Mouse (Mus musculus): ENCODE results near the gene Ctse. TPM values are rescaled to one million over a fixed set of nuclear protein-coding genes. Genes with fewer than 3 reads are reported as not detected.
A peak's percentile ranks its signal among the peaks of the same experiment; 100 is the strongest.

The Ctse gene
- polyA plus RNA-seq (2015; fragmentation: Nextera tagmentation; extraction: Ambion mirVana) = 5.5 and 16.5 TPM in 2 replicates

- Histone ChIP-seq H3K27me3 (replicated peaks; ENCODE audit: control insufficient read depth, insufficient read depth, low read length) (no peaks in the 10 kb centered on the region), H3K4me2 (replicated peaks; ENCODE audit: low read depth) (no peak within 1 kb of the TSS), H3K9ac (ENCODE audit: low read depth, low read length) (no peak within 1 kb of the TSS), H3K9me3 (ENCODE audit: control insufficient read depth) (no peaks in the 10 kb centered on the region), H3K27ac (ENCODE audit: low read depth, low read length) (no peak within 1 kb of the TSS), H3K36me3 (ENCODE audit: control insufficient read depth, insufficient read depth) (no peaks in the 10 kb centered on the region), H3K4me3 (ENCODE audit: low read depth, low read length) (no peak within 1 kb of the TSS), H3K4me1 (replicated peaks; ENCODE audit: control insufficient read depth, insufficient read depth, low read length) (no peaks in the 10 kb centered on the region)
- TF ChIP-seq CTCF (IDR thresholded peaks at IDR 0.05; ENCODE audit: low read depth) = no peak
- no peak for ATAC-seq
- WGBS = 31% methylated on average over 9 of the region's 9 CpGs
These were observed at the start of gene Ctse for GRCm38 (mm10) chr1:131637791-131638540. Ctse (plus strand) TSS chr1:131638306.

GRCm38 (mm10) chr1:131598905-131599304, 39.2 kb upstream of the Ctse start, which contains the start of gene Avpr1b:
Avpr1b (plus strand) TSS chr1:131599239.
- TF ChIP-seq CTCF (IDR thresholded peaks at IDR 0.05; ENCODE audit: low read depth) = no peak
- WGBS = 22% methylated on average over 12 of the region's 12 CpGs
- H3K4me2 ChIP-seq (replicated peaks; ENCODE audit: low read depth) = no peak within 1 kb of the TSS
- ATAC-seq = no peak
- no peaks in the 10 kb centered on the region for H3K9me3 ChIP-seq (ENCODE audit: control insufficient read depth)
- no peaks in the 10 kb centered on the region for H3K4me1 ChIP-seq (replicated peaks; ENCODE audit: control insufficient read depth, insufficient read depth, low read length)
- H3K36me3 ChIP-seq (ENCODE audit: control insufficient read depth, insufficient read depth) = no peaks in the 10 kb centered on the region
- H3K4me3 ChIP-seq (ENCODE audit: low read depth, low read length) = no peak within 1 kb of the TSS
- H3K27ac ChIP-seq (ENCODE audit: low read depth, low read length) = no peak within 1 kb of the TSS
- peaks cover 11% of the 10 kb centered on the region for H3K27me3 ChIP-seq (replicated peaks; ENCODE audit: control insufficient read depth, insufficient read depth, low read length)
- no peak within 1 kb of the TSS for H3K9ac ChIP-seq (ENCODE audit: low read depth, low read length)

GRCm38 (mm10) chr1:131600314-131600713, 37.8 kb upstream of the Ctse start:
- no peak overlapping the region for H3K4me2 ChIP-seq (replicated peaks; ENCODE audit: low read depth)
- H3K4me1 ChIP-seq (replicated peaks; ENCODE audit: control insufficient read depth, insufficient read depth, low read length) = no peaks in the 10 kb centered on the region
- no peaks in the 10 kb centered on the region for H3K36me3 ChIP-seq (ENCODE audit: control insufficient read depth, insufficient read depth)
- H3K27ac ChIP-seq (ENCODE audit: low read depth, low read length) = no peak overlapping the region
- WGBS = 38% methylated on average over 11 of the region's 11 CpGs
- H3K9ac ChIP-seq (ENCODE audit: low read depth, low read length) = no peak overlapping the region
- no peak overlapping the region for H3K4me3 ChIP-seq (ENCODE audit: low read depth, low read length)
- no peaks in the 10 kb centered on the region for H3K9me3 ChIP-seq (ENCODE audit: control insufficient read depth)
- peak; percentile 50 for TF ChIP-seq CTCF (IDR thresholded peaks at IDR 0.05; ENCODE audit: low read depth)
- peaks cover 11% of the 10 kb centered on the region for H3K27me3 ChIP-seq (replicated peaks; ENCODE audit: control insufficient read depth, insufficient read depth, low read length)
- ATAC-seq = no peak

GRCm38 (mm10) chr1:131606719-131607118, 31.4 kb upstream of the Ctse start:
- WGBS = 85% methylated on average over 2 of the region's 2 CpGs
- Histone ChIP-seq H3K9ac (ENCODE audit: low read depth, low read length) (no peak overlapping the region), H3K4me1 (replicated peaks; ENCODE audit: control insufficient read depth, insufficient read depth, low read length) (no peaks in the 10 kb centered on the region), H3K36me3 (ENCODE audit: control insufficient read depth, insufficient read depth) (no peaks in the 10 kb centered on the region), H3K9me3 (ENCODE audit: control insufficient read depth) (no peaks in the 10 kb centered on the region), H3K27me3 (replicated peaks; ENCODE audit: control insufficient read depth, insufficient read depth, low read length) (no peaks in the 10 kb centered on the region), H3K4me3 (ENCODE audit: low read depth, low read length) (no peak overlapping the region), H3K4me2 (replicated peaks; ENCODE audit: low read depth) (no peak overlapping the region), H3K27ac (ENCODE audit: low read depth, low read length) (no peak overlapping the region)
- TF ChIP-seq CTCF (IDR thresholded peaks at IDR 0.05; ENCODE audit: low read depth) = no peak
- ATAC-seq = no peak

- H3K9ac ChIP-seq (ENCODE audit: low read depth, low read length) = no peak overlapping the region
- 19% methylated on average over 4 of the region's 4 CpGs for WGBS
- H3K9me3 ChIP-seq (ENCODE audit: control insufficient read depth) = no peaks in the 10 kb centered on the region
- H3K27ac ChIP-seq (ENCODE audit: low read depth, low read length) = no peak overlapping the region
- no peak overlapping the region for H3K4me3 ChIP-seq (ENCODE audit: low read depth, low read length)
- no peak for TF ChIP-seq CTCF (IDR thresholded peaks at IDR 0.05; ENCODE audit: low read depth)
- H3K4me1 ChIP-seq (replicated peaks; ENCODE audit: control insufficient read depth, insufficient read depth, low read length) = no peaks in the 10 kb centered on the region
- H3K4me2 ChIP-seq (replicated peaks; ENCODE audit: low read depth) = peak overlapping the region; percentile 24; the same call in 1 of the 2 replicates
- no peaks in the 10 kb centered on the region for H3K36me3 ChIP-seq (ENCODE audit: control insufficient read depth, insufficient read depth)
- no peak for ATAC-seq
- no peaks in the 10 kb centered on the region for H3K27me3 ChIP-seq (replicated peaks; ENCODE audit: control insufficient read depth, insufficient read depth, low read length)
These were observed 25.4 kb upstream of the Ctse start for GRCm38 (mm10) chr1:131612556-131613155.

GRCm38 (mm10) chr1:131613361-131614133, 24.6 kb upstream of the Ctse start:
- Histone ChIP-seq H3K4me1 (replicated peaks; ENCODE audit: control insufficient read depth, insufficient read depth, low read length) (no peaks in the 10 kb centered on the region), H3K4me2 (replicated peaks; ENCODE audit: low read depth) (no peak overlapping the region), H3K9me3 (ENCODE audit: control insufficient read depth) (no peaks in the 10 kb centered on the region), H3K36me3 (ENCODE audit: control insufficient read depth, insufficient read depth) (no peaks in the 10 kb centered on the region), H3K27me3 (replicated peaks; ENCODE audit: control insufficient read depth, insufficient read depth, low read length) (no peaks in the 10 kb centered on the region), H3K27ac (ENCODE audit: low read depth, low read length) (no peak overlapping the region), H3K4me3 (ENCODE audit: low read depth, low read length) (no peak overlapping the region), H3K9ac (ENCODE audit: low read depth, low read length) (no peak overlapping the region)
- TF ChIP-seq CTCF (IDR thresholded peaks at IDR 0.05; ENCODE audit: low read depth) = peak; percentile 88
- ATAC-seq = peak; percentile 73
- WGBS = 80% methylated on average over 16 of the region's 16 CpGs
